Comparison of ENCODE assay signal across 8 mouse cellular contexts in genomic region chr2:37774571-37774970, GRCm38 (mm10). TPM values are rescaled to one million over a fixed set of nuclear protein-coding genes. Genes with fewer than 3 reads are reported as not detected.
DNase-seq lines count a peak whose midpoint lies in the region; ATAC-seq lines count a peak whose summit lies in the region.

No protein-coding gene starts in this region.

- H3K36me3 ChIP-seq in hindbrain, embryonic 10.5 days, result no peaks in the 10 kb centered on the region
- no peaks in the 10 kb centered on the region for H3K36me3 ChIP-seq in hindbrain, embryonic 16.5 days (ENCODE audit: control insufficient read depth, insufficient read depth, low read length)

- DNase-seq in hindbrain, embryonic 10.5 days (ENCODE audit: low spot score), result peak; percentile 87
- peak; percentile 68 for DNase-seq in right cerebral cortex, postnatal 4 days
- no peak for DNase-seq in right cerebral cortex, adult 2 months (ENCODE audit: low spot score in 2 of 2)
- peak; percentile 85 for DNase-seq in embryo, embryonic 11 days
- DNase-seq in lung, postnatal 36 days, result peak; percentile 38
- DNase-seq in frontal cortex, postnatal 36 days (ENCODE audit: low spot score in 2 of 2), result no peak
- DNase-seq in heart, adult 9 months (ENCODE audit: low spot score in 2 of 2), result no peak

- peaks cover 27% of the 10 kb centered on the region; the same call in 1 of the 2 replicates for H3K27me3 ChIP-seq in hindbrain, embryonic 10.5 days (ENCODE audit: insufficient read depth, poor library complexity, severe bottlenecking)
- no peaks in the 10 kb centered on the region for H3K27me3 ChIP-seq in hindbrain, embryonic 16.5 days (replicated peaks; ENCODE audit: control insufficient read depth, insufficient read depth, low read length)

- H3K4me3 ChIP-seq in hindbrain, embryonic 10.5 days, result no peak overlapping the region
- H3K4me3 ChIP-seq in hindbrain, embryonic 16.5 days (ENCODE audit: low read length), result no peak overlapping the region

- H3K9ac ChIP-seq in hindbrain, embryonic 16.5 days (ENCODE audit: low read depth, low read length), result no peak overlapping the region

- no peak for ATAC-seq in hindbrain, embryonic 16.5 days

- H3K9me3 ChIP-seq in hindbrain, embryonic 10.5 days, result no peaks in the 10 kb centered on the region
- H3K9me3 ChIP-seq in hindbrain, embryonic 16.5 days (ENCODE audit: control insufficient read depth, low read length), result no peaks in the 10 kb centered on the region

- 9% methylated on average over 5 of the region's 5 CpGs for WGBS in hindbrain, embryonic 10.5 days
- WGBS in hindbrain, embryonic 16.5 days, result 7% methylated on average over 5 of the region's 5 CpGs

- H3K27ac ChIP-seq in hindbrain, embryonic 10.5 days, result peak overlapping the region; percentile 96; the same call in 1 of the 2 replicates
- no peak overlapping the region for H3K27ac ChIP-seq in hindbrain, embryonic 16.5 days (ENCODE audit: low read depth, low read length)

- no peak overlapping the region for H3K4me2 ChIP-seq in hindbrain, embryonic 16.5 days (ENCODE audit: low read length)

- H3K4me1 ChIP-seq in hindbrain, embryonic 10.5 days (replicated peaks), result peaks cover 59% of the 10 kb centered on the region
- H3K4me1 ChIP-seq in hindbrain, embryonic 16.5 days (ENCODE audit: control insufficient read depth, insufficient read depth, low read depth, low read length), result peaks cover 26% of the 10 kb centered on the region

RNA-seq across cellular contexts. Expression of gene Crb2, which starts 1.5 kb away (rescaled TPM):
- 19.5 and 20.5 TPM in 2 replicates for polyA plus RNA-seq in hindbrain, embryonic 10.5 days (2016; fragmentation: Nextera tagmentation; extraction: Ambion mirVana)
- polyA plus RNA-seq in hindbrain, embryonic 16.5 days (2015; fragmentation: Nextera tagmentation; extraction: Ambion mirVana), result 3.7 and 4.5 TPM in 2 replicates

Comparison
In these comparisons a context has a peak if more than half of its experiments do, and no peak if none do; other contexts are left out.
1. DNase-seq: peak in hindbrain, embryonic 10.5 days (single experiment), right cerebral cortex, postnatal 4 days (single experiment), embryo, embryonic 11 days (single experiment) and lung, postnatal 36 days (single experiment); none in right cerebral cortex, adult 2 months (0 of 2), frontal cortex, postnatal 36 days (0 of 2) and heart, adult 9 months (0 of 2).